Mouse (Mus musculus) thymus, adult 2 months (tissue): ENCODE measurements at regions not wholly inside any gene's neighbourhood (a gene's known extent, or its start where the extent isn't known, plus 50 kb on each side); places are given as distances from the start of the nearest gene placed in this dataset.

Experiments
- DNase-seq: peaks from one replicate; pipeline ENCODE4 v3.0.0; 2021
- H3K27ac ChIP-seq: fragments of 200-500 bp; 2 replicates; pipeline ENCODE4 v1.5.1; 2012; ENCODE audit warnings: low read length, control low read depth; ENCODE audit not compliant: control insufficient read depth, insufficient read depth
- H3K27me3 ChIP-seq: fragments of 200-500 bp; 2 replicates; pipeline ENCODE4 v1.6.1; 2012; ENCODE audit warnings: mild to moderate bottlenecking, low read length, moderate library complexity, mixed read lengths; ENCODE audit not compliant: control insufficient read depth, insufficient read depth
- H3K36me3 ChIP-seq: fragments of 200-500 bp; 2 replicates; pipeline ENCODE4 v1.6.1; 2012; ENCODE audit warnings: mild to moderate bottlenecking, low read length, moderate library complexity; ENCODE audit not compliant: control insufficient read depth, insufficient read depth
- H3K4me1 ChIP-seq: fragments of 200-500 bp; replicated peaks from 2 replicates; pipeline ENCODE4 v1.6.1; 2012; ENCODE audit warnings: low read length; ENCODE audit not compliant: control insufficient read depth, insufficient read depth
- H3K4me3 ChIP-seq: fragments of 200-500 bp; 2 replicates; pipeline ENCODE4 v1.5.1; 2012; ENCODE audit warnings: mild to moderate bottlenecking, low read length, control low read depth, moderate library complexity; ENCODE audit not compliant: control insufficient read depth, insufficient read depth
- CTCF ChIP-seq: fragments of 200-500 bp; IDR thresholded peaks from 2 replicates; pipeline ENCODE4 v1.5.1; 2012; ENCODE audit warnings: mild to moderate bottlenecking, control low read depth, low read length, moderate library complexity, borderline replicate concordance; ENCODE audit not compliant: control insufficient read depth, poor library complexity, insufficient read depth; ENCODE audit errors: extremely low read depth
- POLR2A ChIP-seq: fragments of 200-500 bp; IDR thresholded peaks from 2 replicates; pipeline ENCODE4 v1.6.1; 2012; ENCODE audit warnings: mild to moderate bottlenecking, low read length, control low read depth, moderate library complexity; ENCODE audit not compliant: control insufficient read depth, poor library complexity, insufficient read depth; ENCODE audit errors: extremely low read depth
- WGBS: fragments of 180-500 bp; shearing (Covaris S2); methylation state at CpG from one replicate; pipeline ENCODE4 v1.1.7; 2018; 5-methylcytosine and 5-hydroxymethylcytosine counted together

GRCm38 (mm10) chr6:127330015-127330705, 116.5 kb upstream of the Parp11 start:
- Histone ChIP-seq H3K4me1 (peaks cover 26% of the 10 kb centered on the region), H3K27ac (peak overlapping the region; percentile 35), H3K27me3 (no peaks in the 10 kb centered on the region), H3K4me3 (peak overlapping the region; percentile 30), H3K36me3 (no peaks in the 10 kb centered on the region)
- 3% methylated on average over 46 of the region's 46 CpGs for WGBS
- DNase-seq, result peak; percentile 88
- TF ChIP-seq POLR2A (peak; percentile 69), CTCF (peak; percentile 66; the same call in 1 of the 2 replicates)

DNA sequence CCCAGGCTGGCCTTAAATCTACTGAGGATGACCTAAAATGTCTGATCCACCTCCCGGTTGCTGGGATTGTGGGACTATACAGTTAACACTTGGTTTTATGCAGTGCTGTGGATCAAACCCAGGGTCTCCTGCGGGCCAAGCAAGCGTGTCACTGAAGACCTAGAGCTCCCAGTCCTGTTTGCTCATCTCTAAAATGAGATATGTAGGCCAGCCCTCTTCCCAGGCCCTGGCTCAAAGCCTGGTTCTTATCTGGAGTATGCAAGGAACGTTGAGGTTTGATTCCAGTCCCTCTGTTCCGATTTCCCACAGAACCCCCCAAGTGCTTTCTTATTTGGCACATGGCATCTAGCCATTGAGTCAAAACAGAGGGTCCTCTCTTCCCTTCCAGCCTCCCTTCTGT, 115.5 kb upstream of the Parp11 start:
- DNase-seq, result no peak
- H3K27ac ChIP-seq, result no peak overlapping the region
- H3K4me3 ChIP-seq, result no peak overlapping the region
- H3K4me1 ChIP-seq, result peaks cover 34% of the 10 kb centered on the region
- WGBS, result 91% methylated on average over 5 of the region's 5 CpGs
- H3K36me3 ChIP-seq, result no peaks in the 10 kb centered on the region
- TF ChIP-seq POLR2A (no peak), CTCF (no peak)
- no peaks in the 10 kb centered on the region for H3K27me3 ChIP-seq

DNA sequence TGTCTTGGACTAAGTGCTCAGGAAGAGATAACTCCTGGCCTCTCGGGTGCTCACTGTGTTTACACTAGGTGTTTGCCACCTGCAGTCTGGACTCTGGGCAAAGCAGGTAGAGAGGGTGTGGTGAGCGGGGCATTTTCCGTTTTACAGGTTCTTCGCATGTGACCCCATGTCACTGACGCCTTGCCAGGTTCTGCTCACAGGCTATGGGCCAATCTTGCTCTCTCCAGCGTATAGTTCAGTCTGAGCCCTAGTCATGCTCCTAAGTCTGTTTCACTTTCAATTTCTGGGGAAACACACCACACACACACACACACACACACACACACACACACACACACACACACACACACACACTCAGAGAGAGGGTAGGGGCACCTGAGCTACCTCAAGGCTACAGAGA, 112.4 kb upstream of the Parp11 start:
- H3K36me3 ChIP-seq, result no peaks in the 10 kb centered on the region
- no peak overlapping the region for H3K4me3 ChIP-seq
- no peaks in the 10 kb centered on the region for H3K27me3 ChIP-seq
- peaks cover 44% of the 10 kb centered on the region for H3K4me1 ChIP-seq
- WGBS, result 45% methylated on average over 6 of the region's 6 CpGs
- DNase-seq, result no peak
- peak overlapping the region; percentile 16; the same call in 1 of the 2 replicates for H3K27ac ChIP-seq
- TF ChIP-seq CTCF (no peak), POLR2A (no peak)

GRCm38 (mm10) chr6:127335462-127335886, 111.2 kb upstream of the Parp11 start:
- Histone ChIP-seq H3K4me3 (no peak overlapping the region), H3K27ac (no peak overlapping the region), H3K4me1 (peaks cover 35% of the 10 kb centered on the region), H3K36me3 (no peaks in the 10 kb centered on the region), H3K27me3 (no peaks in the 10 kb centered on the region)
- TF ChIP-seq POLR2A, result no peak
- no peak for TF ChIP-seq CTCF
- WGBS, result 94% methylated on average over 7 of the region's 7 CpGs
- no peak for DNase-seq

DNA sequence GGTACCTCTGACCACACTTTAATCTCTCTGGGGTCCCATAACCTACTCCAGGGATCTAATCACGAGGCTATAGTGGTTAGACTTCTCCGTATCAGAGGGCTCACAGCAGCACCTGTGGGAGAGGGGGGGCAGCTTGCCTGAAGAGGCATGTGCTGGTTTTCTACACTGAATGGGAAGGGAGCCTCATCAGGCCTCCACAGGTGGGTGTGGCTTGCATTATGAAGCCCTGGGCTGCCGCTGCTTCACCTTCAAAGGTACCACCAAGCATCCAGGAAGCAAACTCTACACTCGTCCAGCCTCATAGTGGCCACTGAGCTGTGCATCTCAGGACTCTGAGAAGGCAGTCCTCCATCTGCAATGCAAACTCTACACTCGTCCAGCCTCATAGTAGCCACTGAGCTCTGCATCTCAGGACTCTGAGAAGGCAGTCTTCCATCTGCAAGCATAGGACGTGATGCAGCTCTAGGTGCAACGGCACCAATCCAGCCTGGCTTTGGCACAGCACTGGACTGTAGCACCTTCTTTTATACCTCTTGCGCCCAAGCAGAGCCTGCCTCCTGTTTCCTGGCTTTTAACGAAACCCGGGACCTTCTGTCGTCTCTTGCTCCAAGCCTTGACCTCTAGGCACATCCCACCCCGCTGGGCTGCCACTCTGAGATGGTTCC, 110.5 kb upstream of the Parp11 start:
- H3K4me3 ChIP-seq, result no peak overlapping the region
- peaks cover 29% of the 10 kb centered on the region for H3K4me1 ChIP-seq
- no peak overlapping the region for H3K27ac ChIP-seq
- H3K36me3 ChIP-seq, result no peaks in the 10 kb centered on the region
- H3K27me3 ChIP-seq, result no peaks in the 10 kb centered on the region
- WGBS, result 14% methylated on average over 12 of the region's 12 CpGs
- DNase-seq, result no peak
- TF ChIP-seq CTCF, result no peak
- no peak for TF ChIP-seq POLR2A

- H3K4me1 ChIP-seq, result peaks cover 26% of the 10 kb centered on the region
- no peak overlapping the region for H3K27ac ChIP-seq
- H3K27me3 ChIP-seq, result no peaks in the 10 kb centered on the region
- TF ChIP-seq CTCF, result no peak
- no peak for TF ChIP-seq POLR2A
- DNase-seq, result peak; percentile 66
- H3K36me3 ChIP-seq, result no peaks in the 10 kb centered on the region
- H3K4me3 ChIP-seq, result no peak overlapping the region
- WGBS, result 25% methylated on average over 15 of the region's 15 CpGs
These were observed 109.8 kb upstream of the Parp11 start for GRCm38 (mm10) chr6:127336681-127337397.
